ENCODE assay signal across 8 mouse cellular contexts in genomic region chr11:19830280-19831062, GRCm38 (mm10).
DNase-seq lines count a peak whose midpoint lies in the region; ATAC-seq and TF ChIP-seq lines count a peak whose summit lies in the region.

No protein-coding gene starts in this region.

- 19% methylated on average over 18 of the region's 18 CpGs for WGBS in kidney, embryonic 14.5 days
- WGBS in liver, postnatal 0 days (ENCODE audit: insufficient replicate concordance), result 14% methylated on average over 18 of the region's 18 CpGs

- H3K4me3 ChIP-seq in C2C12 (ENCODE audit: insufficient read depth, poor library complexity, severe bottlenecking), result no peak overlapping the region
- no peak overlapping the region for H3K4me3 ChIP-seq in kidney, embryonic 14.5 days (ENCODE audit: low read length)
- no peak overlapping the region for H3K4me3 ChIP-seq in liver, postnatal 0 days (ENCODE audit: low read depth, low read length)

- H3ac ChIP-seq in C2C12 (ENCODE audit: control insufficient read depth, insufficient read length, low read depth), result no peak overlapping the region

- TF ChIP-seq EP300 in liver, postnatal 0 days (IDR thresholded peaks at IDR 0.05; ENCODE audit: low read depth), result no peak

- peak; percentile 60 for TF ChIP-seq CTCF in C2C12 (IDR thresholded peaks at IDR 0.05; ENCODE audit: control insufficient read depth, insufficient read depth, insufficient read length)
- peak; percentile 91 for TF ChIP-seq CTCF in liver, postnatal 0 days (IDR thresholded peaks at IDR 0.05; ENCODE audit: low read depth)

- H3K79me3 ChIP-seq in C2C12 (ENCODE audit: low read depth), result no peaks in the 10 kb centered on the region

- H3K9me3 ChIP-seq in kidney, embryonic 14.5 days (ENCODE audit: control insufficient read depth, low read length), result no peaks in the 10 kb centered on the region
- no peaks in the 10 kb centered on the region for H3K9me3 ChIP-seq in liver, postnatal 0 days (ENCODE audit: low read length)

- no peaks in the 10 kb centered on the region for H3K36me3 ChIP-seq in C2C12 (ENCODE audit: control insufficient read depth, insufficient read depth)
- H3K36me3 ChIP-seq in kidney, embryonic 14.5 days (ENCODE audit: control insufficient read depth, insufficient read depth, low read length), result no peaks in the 10 kb centered on the region
- no peaks in the 10 kb centered on the region for H3K36me3 ChIP-seq in liver, postnatal 0 days (replicated peaks; ENCODE audit: insufficient read depth, low read length)

- DNase-seq in adipocyte (ENCODE audit: low spot score), result peak; percentile 91
- DNase-seq in embryo, embryonic 10 days (ENCODE audit: low spot score), result peak; percentile 88
- DNase-seq in gastrocnemius, postnatal 4 days (ENCODE audit: low spot score in 2 of 2), result peak; percentile 66 to 81
- peak; percentile 85 for DNase-seq in liver, postnatal 0 days
- peak; percentile 52 to 85 for DNase-seq in thymus, postnatal 10 days (ENCODE audit: low spot score in 2 of 2)

- no peaks in the 10 kb centered on the region for H3K79me2 ChIP-seq in C2C12 (ENCODE audit: control insufficient read depth, insufficient read depth)

- no peak overlapping the region for H3K4me2 ChIP-seq in kidney, embryonic 14.5 days (replicated peaks; ENCODE audit: low read depth, low read length)
- no peak overlapping the region for H3K4me2 ChIP-seq in liver, postnatal 0 days (ENCODE audit: low read depth, low read length)

- no peak overlapping the region for H3K27ac ChIP-seq in kidney, embryonic 14.5 days (ENCODE audit: low read depth, low read length)
- H3K27ac ChIP-seq in liver, postnatal 0 days (ENCODE audit: low read depth), result no peak overlapping the region

- peak; percentile 42; the same call in 1 of the 2 replicates for ATAC-seq in kidney, embryonic 14.5 days (ENCODE audit: low FRiP score, low TSS enrichment)
- peak; percentile 70 for ATAC-seq in liver, postnatal 0 days
- ATAC-seq in neutrophil, adult 5-6 weeks (ENCODE audit: extremely low read depth, insufficient number of reproducible peaks, low FRiP score, poor library complexity, severe bottlenecking), result peak; percentile 70

- no peak overlapping the region for H3K9ac ChIP-seq in kidney, embryonic 14.5 days (ENCODE audit: low read depth, low read length)
- H3K9ac ChIP-seq in liver, postnatal 0 days (replicated peaks), result no peak overlapping the region

- H3K4me1 ChIP-seq in kidney, embryonic 14.5 days (ENCODE audit: control insufficient read depth, insufficient read depth, low read length), result peaks cover 5% of the 10 kb centered on the region
- no peaks in the 10 kb centered on the region for H3K4me1 ChIP-seq in liver, postnatal 0 days (ENCODE audit: insufficient read depth)

- no peaks in the 10 kb centered on the region for H3K27me3 ChIP-seq in C2C12 (ENCODE audit: control insufficient read depth, insufficient read depth, insufficient read length)
- H3K27me3 ChIP-seq in kidney, embryonic 14.5 days (ENCODE audit: control insufficient read depth, insufficient read depth, low read length), result no peaks in the 10 kb centered on the region
- no peaks in the 10 kb centered on the region for H3K27me3 ChIP-seq in liver, postnatal 0 days (ENCODE audit: insufficient read depth, low read length)

TF ChIP-seq in C2C12, 6 proteins besides CTCF, POLR2A, EP300 and RAD21:
- no peak for TF ChIP-seq CEBPB (IDR thresholded peaks at IDR 0.05; ENCODE audit: low read depth)
- no peak for TF ChIP-seq USF1 (IDR thresholded peaks at IDR 0.05; ENCODE audit: low read depth)
- no peak for TF ChIP-seq MYOG (IDR thresholded peaks at IDR 0.05; ENCODE audit: control insufficient read depth, extremely low read depth, insufficient read length)
- peak; percentile 45 for TF ChIP-seq MAX (IDR thresholded peaks at IDR 0.05)
